ENCODE assay signal across 8 mouse cellular contexts in genomic region chr5:23415571-23416285, GRCm38 (mm10). TPM values are rescaled to one million over a fixed set of nuclear protein-coding genes. Genes with fewer than 3 reads are reported as not detected.
A peak's percentile ranks its signal among the peaks of the same experiment; 100 is the strongest.
DNase-seq lines count a peak whose midpoint lies in the region; ATAC-seq and TF ChIP-seq lines count a peak whose summit lies in the region.

No protein-coding gene starts in this region.

- H3K4me3 ChIP-seq in ES-Bruce4 (ENCODE audit: low read depth, low read length) = no peak overlapping the region
- no peak overlapping the region for H3K4me3 ChIP-seq in lung, embryonic 16.5 days (ENCODE audit: low read length)

- TF ChIP-seq EP300 in ES-Bruce4 (IDR thresholded peaks at IDR 0.05; ENCODE audit: insufficient read depth, low read depth, low read length) = no peak

- DNase-seq in heart, adult 18-20 months = peak; percentile 54 to 86
- no peak for DNase-seq in heart, postnatal 25 days (ENCODE audit: low spot score)
- peak; percentile 59 to 65 for DNase-seq in heart, postnatal 10 days
- DNase-seq in retina, postnatal 1 day = peak; percentile 84
- DNase-seq in right cerebral cortex, adult 18-20 months = no peak

- intact Hi-C loops in heart, postnatal 25 days (cut with DNase I) = loop anchor here (5.0 to 10.0 kb wide), 3 partner anchors 57 to 239 kb away; no protein-coding TSS in a partner anchor
- intact Hi-C loops in heart, postnatal 10 days (cut with DNase I) = loop anchor here (1.0 to 10.0 kb wide), 3 partner anchors 58 to 239 kb away; no protein-coding TSS in a partner anchor

- TF ChIP-seq POLR2A in ES-Bruce4 (IDR thresholded peaks at IDR 0.05; ENCODE audit: insufficient read depth, low read length) = no peak

- TF ChIP-seq CTCF in ES-Bruce4 (IDR thresholded peaks at IDR 0.05; ENCODE audit: low read depth, low read length) = no peak

- peaks cover 5% of the 10 kb centered on the region for H3K4me1 ChIP-seq in ES-Bruce4 (ENCODE audit: control insufficient read depth, insufficient read depth, low read length)
- H3K4me1 ChIP-seq in lung, embryonic 16.5 days (replicated peaks; ENCODE audit: control insufficient read depth, insufficient read depth, low read length) = peaks cover 45% of the 10 kb centered on the region

- H3K27me3 ChIP-seq in ES-Bruce4 (ENCODE audit: control insufficient read depth, insufficient read depth, low read length, poor library complexity, severe bottlenecking) = no peaks in the 10 kb centered on the region
- no peaks in the 10 kb centered on the region for H3K27me3 ChIP-seq in lung, embryonic 16.5 days (ENCODE audit: control insufficient read depth, insufficient read depth, low read depth, low read length)

- H3K4me2 ChIP-seq in lung, embryonic 16.5 days (ENCODE audit: low read depth, low read length) = no peak overlapping the region

- peak overlapping the region; percentile 77; the same call in 1 of the 2 replicates for H3K27ac ChIP-seq in ES-Bruce4 (ENCODE audit: insufficient read depth, low read length)
- no peak overlapping the region; the same call in 1 of the 2 replicates for H3K27ac ChIP-seq in lung, embryonic 16.5 days (ENCODE audit: low read length)

- H3K9ac ChIP-seq in ES-Bruce4 (ENCODE audit: low read depth, poor library complexity, severe bottlenecking) = no peak overlapping the region
- no peak overlapping the region for H3K9ac ChIP-seq in lung, embryonic 16.5 days (ENCODE audit: low read length)

- no peaks in the 10 kb centered on the region for H3K9me3 ChIP-seq in ES-Bruce4 (replicated peaks; ENCODE audit: control insufficient read depth, insufficient read depth, low read length, poor library complexity, severe bottlenecking)
- H3K9me3 ChIP-seq in lung, embryonic 16.5 days (ENCODE audit: control insufficient read depth, low read length) = no peaks in the 10 kb centered on the region

- no peaks in the 10 kb centered on the region; the same call in 1 of the 2 replicates for H3K36me3 ChIP-seq in ES-Bruce4 (ENCODE audit: control insufficient read depth, insufficient read depth, low read length, poor library complexity, severe bottlenecking)
- H3K36me3 ChIP-seq in lung, embryonic 16.5 days (ENCODE audit: control insufficient read depth, insufficient read depth, low read length) = no peaks in the 10 kb centered on the region

- 22% methylated on average over 7 of the region's 7 CpGs for WGBS in lung, embryonic 16.5 days

- peak; percentile 36 for ATAC-seq in common myeloid progenitor, adult 5-6 weeks (replicated peaks; ENCODE audit: low read depth, poor library complexity, severe bottlenecking)
- peak; percentile 21; the same call in 1 of the 2 replicates for ATAC-seq in lung, embryonic 16.5 days (ENCODE audit: low read depth)

RNA-seq across cellular contexts. Expression of gene Kmt2e, which starts 18.5 kb away (rescaled TPM):
- total RNA-seq in heart, adult 18-20 months (2021) = 10 to 100 TPM; 40.6 to 45.0 TPM
- 10 to 100 TPM; 40.0 to 52.3 TPM for total RNA-seq in heart, postnatal 25 days (2021)
- polyA plus RNA-seq in ES-Bruce4 (2011; ENCODE audit: insufficient read depth, insufficient read length, low read depth, missing spikeins) = 36.5 and 40.3 TPM in 2 replicates
- 87.6 and 110 TPM in 2 replicates for total RNA-seq in common myeloid progenitor, adult 5-6 weeks (2017)
- total RNA-seq in heart, postnatal 10 days (2021) = 10 to 100 TPM; 57.9 to 66.5 TPM
- 99.2 and 101 TPM in 2 replicates for polyA plus RNA-seq in lung, embryonic 16.5 days (2015; fragmentation: Nextera tagmentation; extraction: Ambion mirVana)

Comparison
In these comparisons a context has a peak if more than half of its experiments do, and no peak if none do; other contexts are left out.
1. DNase-seq: peak in heart, adult 18-20 months (2 of 2), heart, postnatal 10 days (2 of 2) and retina, postnatal 1 day (single experiment); none in heart, postnatal 25 days (single experiment) and right cerebral cortex, adult 18-20 months (single experiment).